Mouse (Mus musculus): Measurements from ENCODE around the gene Eva1c. TPM values are rescaled to one million over a fixed set of nuclear protein-coding genes. Genes with fewer than 3 reads are reported as not detected.
"Not testable (repeated sequence)": the region's sequence is repeated elsewhere in the genome, so short reads cannot be mapped to it uniquely, and the experiment has no call there.

Gene Eva1c
- polyA plus RNA-seq, 1 experiment from 2014 or later = 1.6 TPM

DNA sequence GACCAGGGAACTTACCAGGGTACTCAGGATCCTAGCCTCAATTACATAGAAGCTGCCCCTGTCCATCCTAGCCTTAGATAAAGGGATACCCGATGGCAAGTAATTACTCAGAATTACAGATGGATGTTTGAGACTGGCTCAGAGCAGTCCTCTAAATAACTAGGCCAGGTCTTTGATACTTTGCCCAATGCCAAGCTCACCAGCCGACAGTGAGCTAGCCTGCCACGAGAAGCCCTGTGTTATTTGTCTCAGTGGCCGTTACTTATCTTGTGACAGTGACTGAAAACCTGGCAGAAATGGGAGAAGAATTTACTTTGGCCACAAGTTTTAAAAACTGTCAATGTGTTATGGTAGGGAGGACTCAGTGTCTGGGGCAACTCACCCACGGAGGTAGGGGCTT is 14.4 kb upstream of the Eva1c start:
- no peak for ATAC-seq (replicated peaks; ENCODE audit: low FRiP score)
- Histone ChIP-seq H3K27me3 (ENCODE audit: control insufficient read depth, insufficient read depth, low read length) (no peaks in the 10 kb centered on the region), H3K36me3 (ENCODE audit: control insufficient read depth, insufficient read depth, low read length) (no peaks in the 10 kb centered on the region), H3K4me1 (replicated peaks; ENCODE audit: control insufficient read depth, insufficient read depth, low read length) (peaks cover 5% of the 10 kb centered on the region), H3K9ac (ENCODE audit: low read length) (no peak overlapping the region), H3K27ac (ENCODE audit: low read depth, low read length) (no peak overlapping the region), H3K4me2 (ENCODE audit: low read depth, low read length, severe bottlenecking) (no peak overlapping the region), H3K4me3 (ENCODE audit: low read depth, low read length) (no peak overlapping the region), H3K9me3 (ENCODE audit: control insufficient read depth, low read length) (no peaks in the 10 kb centered on the region)
- no peak for DNase-seq (ENCODE audit: low spot score)
- 88% methylated on average over 5 of the region's 5 CpGs for WGBS

DNA sequence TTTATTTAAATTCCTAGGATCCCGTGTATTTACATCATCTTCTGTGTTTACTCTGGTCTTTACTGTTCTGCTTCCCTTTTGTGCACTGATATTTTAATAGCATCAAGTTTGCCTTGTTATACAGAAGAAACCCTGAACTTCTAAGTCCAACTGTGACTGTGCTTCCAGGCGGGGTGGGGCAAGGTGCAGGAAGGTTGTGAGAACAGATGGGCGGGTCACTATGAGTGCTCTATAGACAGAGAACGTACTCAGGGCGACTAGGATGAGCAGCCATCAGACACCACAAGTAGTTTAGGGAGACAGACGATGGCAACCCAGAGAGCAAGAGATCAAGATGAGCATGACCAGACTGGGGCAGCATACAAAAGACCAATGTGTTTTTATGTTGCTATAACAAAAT is 6.2 kb upstream of the Eva1c start:
- Histone ChIP-seq H3K36me3 (ENCODE audit: control insufficient read depth, insufficient read depth, low read length) (no peaks in the 10 kb centered on the region), H3K4me3 (ENCODE audit: low read depth, low read length) (no peak overlapping the region), H3K9ac (ENCODE audit: low read length) (no peak overlapping the region), H3K9me3 (ENCODE audit: control insufficient read depth, low read length) (no peaks in the 10 kb centered on the region), H3K4me2 (ENCODE audit: low read depth, low read length, severe bottlenecking) (no peak overlapping the region), H3K27ac (ENCODE audit: low read depth, low read length) (no peak overlapping the region), H3K27me3 (ENCODE audit: control insufficient read depth, insufficient read depth, low read length) (no peaks in the 10 kb centered on the region), H3K4me1 (replicated peaks; ENCODE audit: control insufficient read depth, insufficient read depth, low read length) (no peaks in the 10 kb centered on the region)
- 80% methylated on average over 6 of the region's 6 CpGs for WGBS
- ATAC-seq (replicated peaks; ENCODE audit: low FRiP score) = no peak
- no peak for DNase-seq (ENCODE audit: low spot score)

DNA sequence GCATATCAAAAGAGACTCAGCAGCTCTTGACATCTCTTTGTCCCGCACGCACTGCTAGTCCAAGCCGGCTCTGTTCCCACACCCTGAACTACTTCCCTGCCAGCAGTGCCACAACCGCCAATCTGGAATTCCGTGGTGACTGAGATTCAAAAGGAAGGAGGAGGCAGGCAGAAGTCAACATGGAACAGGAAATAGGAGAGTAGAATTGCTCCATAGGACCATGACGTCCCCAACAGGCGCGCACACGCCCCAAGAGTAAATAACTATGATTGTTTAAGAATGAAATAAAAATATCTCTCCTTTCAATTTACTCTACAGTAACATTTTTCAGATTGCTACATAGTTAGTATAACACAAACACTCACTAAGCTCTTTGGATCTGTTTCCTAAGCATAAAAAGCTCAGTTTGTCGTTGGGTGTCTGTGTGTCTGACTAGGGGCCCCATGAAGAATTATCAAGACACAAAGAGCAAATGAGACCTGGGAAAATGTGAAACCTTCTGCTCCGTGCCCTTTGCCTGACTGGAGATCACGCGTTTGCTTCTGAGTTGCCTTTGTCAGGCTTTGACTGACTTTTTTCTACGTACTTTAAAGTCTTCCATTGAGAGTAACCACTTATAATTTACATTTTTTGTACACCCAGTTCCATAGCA is 5.3 kb upstream of the Eva1c start:
- Histone ChIP-seq H3K4me3 (ENCODE audit: low read depth, low read length) (no peak overlapping the region), H3K4me1 (replicated peaks; ENCODE audit: control insufficient read depth, insufficient read depth, low read length) (no peaks in the 10 kb centered on the region), H3K27ac (ENCODE audit: low read depth, low read length) (no peak overlapping the region), H3K36me3 (ENCODE audit: control insufficient read depth, insufficient read depth, low read length) (no peaks in the 10 kb centered on the region), H3K9ac (ENCODE audit: low read length) (no peak overlapping the region), H3K27me3 (ENCODE audit: control insufficient read depth, insufficient read depth, low read length) (no peaks in the 10 kb centered on the region), H3K4me2 (ENCODE audit: low read depth, low read length, severe bottlenecking) (no peak overlapping the region), H3K9me3 (ENCODE audit: control insufficient read depth, low read length) (no peaks in the 10 kb centered on the region)
- 88% methylated on average over 14 of the region's 14 CpGs for WGBS
- DNase-seq (ENCODE audit: low spot score) (no peak), ATAC-seq (replicated peaks; ENCODE audit: low FRiP score) (no peak)

DNA sequence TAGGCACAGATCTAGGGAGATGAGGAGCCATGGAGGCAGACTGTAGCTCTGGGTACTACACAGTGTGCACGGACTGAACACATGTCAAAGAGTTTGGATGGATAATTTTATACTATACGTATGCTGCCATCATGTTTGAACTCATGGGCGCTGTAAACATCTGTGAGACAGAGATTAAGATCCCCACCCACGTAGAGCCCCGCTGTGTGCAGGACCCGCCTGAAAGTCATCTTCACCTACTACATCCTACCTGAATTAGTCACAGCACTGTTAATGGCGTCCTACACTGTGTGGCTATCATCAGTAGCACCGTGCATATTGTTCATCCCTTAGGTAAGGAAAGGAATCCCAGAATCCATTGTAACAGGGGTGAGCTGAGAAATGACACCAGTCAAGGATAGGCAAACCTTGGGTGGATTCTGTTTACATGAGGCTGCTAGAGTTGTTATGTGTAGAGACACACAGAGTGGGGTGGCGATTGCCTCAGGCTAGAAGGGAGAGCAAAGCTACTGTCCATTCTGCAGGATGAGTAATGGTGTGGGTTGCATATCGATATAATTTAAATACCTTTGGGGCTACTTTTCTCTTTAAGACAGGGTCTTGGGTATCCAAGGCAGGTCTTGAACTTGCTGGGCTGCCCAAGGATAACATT is 4.1 kb upstream of the Eva1c start:
- Histone ChIP-seq H3K36me3 (ENCODE audit: control insufficient read depth, insufficient read depth, low read length) (no peaks in the 10 kb centered on the region), H3K9me3 (ENCODE audit: control insufficient read depth, low read length) (no peaks in the 10 kb centered on the region), H3K4me3 (ENCODE audit: low read depth, low read length) (no peak overlapping the region), H3K9ac (ENCODE audit: low read length) (no peak overlapping the region), H3K4me2 (ENCODE audit: low read depth, low read length, severe bottlenecking) (no peak overlapping the region), H3K27ac (ENCODE audit: low read depth, low read length) (no peak overlapping the region), H3K27me3 (ENCODE audit: control insufficient read depth, insufficient read depth, low read length) (no peaks in the 10 kb centered on the region), H3K4me1 (replicated peaks; ENCODE audit: control insufficient read depth, insufficient read depth, low read length) (no peaks in the 10 kb centered on the region)
- 92% methylated on average over 10 of the region's 10 CpGs for WGBS
- ATAC-seq (replicated peaks; ENCODE audit: low FRiP score) (no peak), DNase-seq (ENCODE audit: low spot score) (no peak)

DNA sequence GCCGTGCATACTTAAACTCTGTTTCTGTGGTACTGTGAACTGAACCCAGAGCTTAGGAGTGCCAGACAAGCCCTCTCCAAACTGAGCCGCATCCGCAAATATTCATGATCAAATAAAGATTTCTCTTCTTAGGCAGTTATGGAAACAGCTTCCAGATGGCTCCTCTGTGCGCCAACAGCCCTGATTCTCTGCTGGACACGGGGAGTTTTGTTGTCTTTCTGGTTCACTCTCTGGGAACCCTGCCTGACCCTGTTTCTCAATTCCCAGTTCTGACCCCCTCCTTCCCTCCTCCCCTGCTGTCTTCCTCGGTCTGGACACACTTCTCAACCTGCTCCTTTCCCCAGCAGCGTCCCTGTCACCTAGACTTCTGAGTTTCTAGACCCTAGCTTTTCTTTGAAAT is 3.5 kb upstream of the Eva1c start:
- Histone ChIP-seq H3K4me3 (ENCODE audit: low read depth, low read length) (no peak overlapping the region), H3K4me1 (replicated peaks; ENCODE audit: control insufficient read depth, insufficient read depth, low read length) (no peaks in the 10 kb centered on the region), H3K36me3 (ENCODE audit: control insufficient read depth, insufficient read depth, low read length) (no peaks in the 10 kb centered on the region), H3K27me3 (ENCODE audit: control insufficient read depth, insufficient read depth, low read length) (no peaks in the 10 kb centered on the region), H3K27ac (ENCODE audit: low read depth, low read length) (no peak overlapping the region), H3K4me2 (ENCODE audit: low read depth, low read length, severe bottlenecking) (no peak overlapping the region), H3K9me3 (ENCODE audit: control insufficient read depth, low read length) (no peaks in the 10 kb centered on the region), H3K9ac (ENCODE audit: low read length) (no peak overlapping the region)
- no peak for DNase-seq (ENCODE audit: low spot score)
- ATAC-seq (replicated peaks; ENCODE audit: low FRiP score) = no peak
- WGBS = 70% methylated on average over 7 of the region's 7 CpGs

DNA sequence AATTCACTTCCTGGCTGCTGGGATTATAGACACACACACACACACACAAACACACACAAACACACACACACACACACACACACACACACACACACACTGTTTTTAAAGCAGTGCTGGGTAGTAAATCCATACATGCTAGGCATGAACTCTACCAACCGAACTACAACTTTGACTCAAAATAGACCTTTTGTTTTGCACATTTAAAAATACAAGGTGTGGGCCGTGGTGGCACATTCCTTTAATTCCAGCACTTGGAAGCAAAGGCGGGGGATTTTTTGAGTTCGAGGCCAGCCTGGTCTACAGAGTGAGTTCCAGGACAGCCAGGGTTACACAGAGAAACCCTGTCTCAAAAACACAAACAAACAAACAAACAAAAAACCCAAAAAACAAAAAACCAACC is 2.5 kb upstream of the Eva1c start:
- not testable (repeated sequence) for H3K4me2 ChIP-seq (ENCODE audit: low read depth, low read length, severe bottlenecking); H3K36me3 ChIP-seq (ENCODE audit: control insufficient read depth, insufficient read depth, low read length); DNase-seq (ENCODE audit: low spot score); H3K4me3 ChIP-seq (ENCODE audit: low read depth, low read length); ATAC-seq (replicated peaks; ENCODE audit: low FRiP score); H3K4me1 ChIP-seq (replicated peaks; ENCODE audit: control insufficient read depth, insufficient read depth, low read length); H3K9ac ChIP-seq (ENCODE audit: low read length); H3K27ac ChIP-seq (ENCODE audit: low read depth, low read length); H3K27me3 ChIP-seq (ENCODE audit: control insufficient read depth, insufficient read depth, low read length); H3K9me3 ChIP-seq (ENCODE audit: control insufficient read depth, low read length)
- 79% methylated on average over 4 of the region's 4 CpGs for WGBS

DNA sequence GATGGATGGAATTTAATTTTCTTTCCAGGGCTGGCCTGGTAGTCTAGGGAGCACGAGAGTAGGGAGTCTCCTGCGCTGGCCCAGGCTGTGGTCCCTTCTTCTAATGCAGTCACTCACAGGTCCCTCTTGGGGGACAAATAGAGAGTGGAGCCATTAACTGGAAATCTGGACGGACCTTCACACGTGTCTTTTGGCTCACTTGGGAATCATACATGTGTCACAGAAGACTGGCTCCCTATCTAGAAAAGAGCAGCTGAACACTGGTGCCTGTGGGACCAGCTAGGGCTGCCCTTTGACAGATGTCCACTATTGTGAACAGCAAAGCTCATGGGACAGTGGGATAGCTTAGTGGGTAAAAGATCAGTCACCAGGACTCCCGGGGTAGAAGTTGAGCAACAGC is 478 bp upstream of the Eva1c start:
- Histone ChIP-seq H3K27ac (ENCODE audit: low read depth, low read length) (no peak overlapping the region), H3K9ac (ENCODE audit: low read length) (no peak overlapping the region), H3K36me3 (ENCODE audit: control insufficient read depth, insufficient read depth, low read length) (no peaks in the 10 kb centered on the region), H3K27me3 (ENCODE audit: control insufficient read depth, insufficient read depth, low read length) (peaks cover 19% of the 10 kb centered on the region), H3K4me3 (ENCODE audit: low read depth, low read length) (no peak overlapping the region), H3K4me1 (replicated peaks; ENCODE audit: control insufficient read depth, insufficient read depth, low read length) (peaks cover 10% of the 10 kb centered on the region), H3K4me2 (ENCODE audit: low read depth, low read length, severe bottlenecking) (no peak overlapping the region), H3K9me3 (ENCODE audit: control insufficient read depth, low read length) (no peaks in the 10 kb centered on the region)
- DNase-seq (ENCODE audit: low spot score) (no peak), ATAC-seq (replicated peaks; ENCODE audit: low FRiP score) (no peak)
- WGBS = 84% methylated on average over 5 of the region's 5 CpGs

DNA sequence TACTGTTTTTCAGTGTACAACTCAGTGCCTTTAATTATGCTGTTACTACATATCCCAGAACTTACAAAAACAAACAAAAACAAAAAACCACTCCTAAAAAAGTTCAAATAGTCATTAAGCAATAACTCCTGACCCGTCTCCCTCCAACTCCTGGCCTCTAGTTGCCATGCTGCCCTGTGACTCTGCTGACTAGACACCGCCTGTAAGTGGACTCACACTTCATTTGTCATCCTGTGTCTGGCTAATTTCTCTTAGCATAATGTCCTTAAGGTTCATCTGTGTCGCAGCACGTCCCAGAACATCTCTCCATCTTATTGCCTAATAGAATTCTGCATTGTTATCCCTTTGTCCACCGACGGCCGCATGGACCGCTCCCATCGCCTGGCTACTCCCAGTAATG is 979 bp downstream of the Eva1c start:
- no peak overlapping the region for H3K4me3 ChIP-seq (ENCODE audit: low read depth, low read length)
- no peaks in the 10 kb centered on the region for H3K9me3 ChIP-seq (ENCODE audit: control insufficient read depth, low read length)
- no peak for ATAC-seq (replicated peaks; ENCODE audit: low FRiP score)
- no peak for DNase-seq (ENCODE audit: low spot score)
- no peak overlapping the region for H3K4me2 ChIP-seq (ENCODE audit: low read depth, low read length, severe bottlenecking)
- 81% methylated on average over 9 of the region's 9 CpGs for WGBS
- peaks cover 32% of the 10 kb centered on the region for H3K27me3 ChIP-seq (ENCODE audit: control insufficient read depth, insufficient read depth, low read length)
- H3K36me3 ChIP-seq (ENCODE audit: control insufficient read depth, insufficient read depth, low read length) = no peaks in the 10 kb centered on the region
- H3K4me1 ChIP-seq (replicated peaks; ENCODE audit: control insufficient read depth, insufficient read depth, low read length) = peaks cover 16% of the 10 kb centered on the region
- H3K9ac ChIP-seq (ENCODE audit: low read length) = no peak overlapping the region
- H3K27ac ChIP-seq (ENCODE audit: low read depth, low read length) = no peak overlapping the region

DNA sequence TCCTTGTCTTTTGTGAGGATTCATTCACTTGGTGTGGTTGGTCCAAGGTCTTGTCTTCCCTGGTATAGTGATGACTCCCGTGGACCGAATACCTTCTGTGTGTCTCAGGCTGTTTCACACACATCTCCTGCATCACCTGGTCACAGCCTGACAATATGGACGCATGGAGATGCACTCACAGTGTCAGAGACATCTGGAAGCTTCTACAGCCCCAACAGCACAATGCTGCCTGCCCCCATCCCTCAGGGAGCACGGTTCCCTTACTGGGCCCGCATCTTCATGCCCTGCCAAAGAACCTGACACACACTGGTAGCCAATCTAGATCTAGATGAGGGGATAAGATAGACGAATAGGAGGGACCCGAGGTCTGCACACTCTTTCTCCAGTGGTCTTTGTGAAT is 2.6 kb downstream of the Eva1c start:
- peaks cover 37% of the 10 kb centered on the region for H3K27me3 ChIP-seq (ENCODE audit: control insufficient read depth, insufficient read depth, low read length)
- no peaks in the 10 kb centered on the region for H3K36me3 ChIP-seq (ENCODE audit: control insufficient read depth, insufficient read depth, low read length)
- DNase-seq (ENCODE audit: low spot score) = no peak
- ATAC-seq (replicated peaks; ENCODE audit: low FRiP score) = no peak
- no peak overlapping the region for H3K4me3 ChIP-seq (ENCODE audit: low read depth, low read length)
- 78% methylated on average over 7 of the region's 7 CpGs for WGBS
- no peak overlapping the region for H3K27ac ChIP-seq (ENCODE audit: low read depth, low read length)
- no peak overlapping the region for H3K9ac ChIP-seq (ENCODE audit: low read length)
- H3K4me2 ChIP-seq (ENCODE audit: low read depth, low read length, severe bottlenecking) = no peak overlapping the region
- no peaks in the 10 kb centered on the region for H3K9me3 ChIP-seq (ENCODE audit: control insufficient read depth, low read length)
- peaks cover 21% of the 10 kb centered on the region for H3K4me1 ChIP-seq (replicated peaks; ENCODE audit: control insufficient read depth, insufficient read depth, low read length)
